Mouse (Mus musculus) midbrain, embryonic 13.5 days (tissue): ENCODE measurements around the gene Sema3g. TPM values are rescaled to one million over a fixed set of nuclear protein-coding genes. Genes with fewer than 3 reads are reported as not detected.

ENCODE experiments used
- ATAC-seq: fragments of 200-750 bp; cut with Nextera tagmentation; 2 replicates; pipeline ENCODE4 v1.8.0; 2017; ENCODE audit warnings: mild to moderate bottlenecking, moderate TSS enrichment, moderate library complexity
- H3K27ac ChIP-seq: fragments of 300-500 bp; sonication (generic); 2 replicates; pipeline ENCODE4 v1.5.1; 2015; ENCODE audit warnings: inconsistent platforms, mild to moderate bottlenecking, moderate library complexity
- H3K27me3 ChIP-seq: fragments of 300-500 bp; sonication (generic); 2 replicates; pipeline ENCODE4 v1.6.1; 2015; ENCODE audit warnings: mild to moderate bottlenecking, inconsistent platforms
- H3K36me3 ChIP-seq: fragments of 300-500 bp; sonication (generic); 2 replicates; pipeline ENCODE4 v1.6.1; 2015; ENCODE audit warnings: mild to moderate bottlenecking, inconsistent platforms
- H3K4me1 ChIP-seq: fragments of 300-500 bp; sonication (generic); replicated peaks from 2 replicates; pipeline ENCODE4 v1.6.1; 2015; ENCODE audit warnings: inconsistent platforms
- H3K4me2 ChIP-seq: fragments of 300-500 bp; sonication (generic); replicated peaks from 2 replicates; pipeline ENCODE4 v1.6.1; 2015; ENCODE audit warnings: moderate library complexity, mild to moderate bottlenecking, inconsistent platforms
- H3K4me3 ChIP-seq: fragments of 300-500 bp; sonication (generic); replicated peaks from 2 replicates; pipeline ENCODE4 v1.5.1; 2015; ENCODE audit warnings: mild to moderate bottlenecking, inconsistent platforms
- H3K9ac ChIP-seq: fragments of 300-500 bp; sonication (generic); replicated peaks from 2 replicates; pipeline ENCODE4 v1.6.1; 2015; ENCODE audit warnings: mild to moderate bottlenecking, inconsistent platforms
- H3K9me3 ChIP-seq: fragments of 300-500 bp; sonication (generic); 2 replicates; pipeline ENCODE4 v1.6.1; 2016; ENCODE audit warnings: mild to moderate bottlenecking, inconsistent platforms
- WGBS: fragments of 180-500 bp; shearing (Covaris S2); methylation state at CpG from one replicate; pipeline ENCODE4 v1.1.7; 2015; 5-methylcytosine and 5-hydroxymethylcytosine counted together
- polyA plus RNA-seq: library from polyadenylated mRNA; unstranded; fragments of >200 nt; fragmentation: Nextera tagmentation; extraction: Ambion mirVana; gene quantifications from 2 replicates; pipeline ENCODE4 v1.2.1, GENCODE M21; 2015

Sema3g gene
- polyA plus RNA-seq, 1 experiment from 2014 or later: 0.83 TPM

DNA sequence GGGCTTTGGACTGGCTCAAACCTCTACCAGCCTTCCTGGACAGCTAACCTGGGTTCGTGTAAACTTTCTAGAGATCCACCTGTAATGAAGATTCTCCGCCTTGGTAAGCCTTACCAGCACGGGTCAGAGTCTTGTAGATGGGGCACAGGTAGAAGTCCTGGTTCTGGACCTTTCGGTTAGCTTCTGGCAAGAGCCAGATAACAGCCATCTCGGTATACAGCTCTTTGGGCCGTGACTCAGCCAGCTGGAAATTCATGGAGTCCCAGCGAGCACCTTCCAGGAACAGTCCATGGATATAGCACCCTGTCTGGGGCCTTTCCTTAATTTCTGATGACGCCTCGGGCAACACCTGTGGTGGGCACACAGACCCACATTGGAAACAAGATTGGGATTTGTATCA lies 43.3 kb downstream of the Sema3g start:
- no peak for ATAC-seq
- Histone ChIP-seq H3K36me3 (peaks cover 76% of the 10 kb centered on the region), H3K4me3 (no peak overlapping the region), H3K4me2 (no peak overlapping the region), H3K27me3 (no peaks in the 10 kb centered on the region), H3K9me3 (no peaks in the 10 kb centered on the region), H3K27ac (no peak overlapping the region), H3K9ac (no peak overlapping the region), H3K4me1 (no peaks in the 10 kb centered on the region)
- 95% methylated on average over 9 of the region's 9 CpGs for WGBS

DNA sequence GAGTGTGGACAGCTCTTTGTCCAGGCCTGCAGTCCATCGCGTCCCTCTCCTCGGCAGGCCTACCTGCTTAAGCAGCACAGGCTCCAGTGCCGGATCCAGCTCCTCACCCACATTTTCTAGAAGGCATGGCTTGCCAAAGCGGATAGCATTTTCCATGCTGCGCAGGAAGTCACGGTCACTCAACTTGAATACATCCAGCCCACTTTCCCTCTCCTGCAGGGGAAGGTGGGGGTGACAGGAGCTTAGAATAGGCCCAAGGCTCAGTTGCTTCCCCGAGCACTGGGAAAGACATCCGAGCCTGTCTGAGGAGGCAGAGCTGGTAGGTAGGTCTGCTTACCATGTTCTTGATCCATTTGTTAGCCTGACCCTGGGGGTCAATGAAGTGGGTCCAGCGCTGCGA lies 50.0 kb downstream of the Sema3g start:
- peaks cover 9% of the 10 kb centered on the region for H3K36me3 ChIP-seq
- H3K9me3 ChIP-seq: no peaks in the 10 kb centered on the region
- ATAC-seq: no peak
- no peak overlapping the region for H3K9ac ChIP-seq
- H3K4me2 ChIP-seq: no peak overlapping the region
- H3K4me3 ChIP-seq: no peak overlapping the region
- H3K4me1 ChIP-seq: peaks cover 29% of the 10 kb centered on the region
- peak overlapping the region; percentile 83 for H3K27ac ChIP-seq
- 88% methylated on average over 11 of the region's 11 CpGs for WGBS
- H3K27me3 ChIP-seq: no peaks in the 10 kb centered on the region

DNA sequence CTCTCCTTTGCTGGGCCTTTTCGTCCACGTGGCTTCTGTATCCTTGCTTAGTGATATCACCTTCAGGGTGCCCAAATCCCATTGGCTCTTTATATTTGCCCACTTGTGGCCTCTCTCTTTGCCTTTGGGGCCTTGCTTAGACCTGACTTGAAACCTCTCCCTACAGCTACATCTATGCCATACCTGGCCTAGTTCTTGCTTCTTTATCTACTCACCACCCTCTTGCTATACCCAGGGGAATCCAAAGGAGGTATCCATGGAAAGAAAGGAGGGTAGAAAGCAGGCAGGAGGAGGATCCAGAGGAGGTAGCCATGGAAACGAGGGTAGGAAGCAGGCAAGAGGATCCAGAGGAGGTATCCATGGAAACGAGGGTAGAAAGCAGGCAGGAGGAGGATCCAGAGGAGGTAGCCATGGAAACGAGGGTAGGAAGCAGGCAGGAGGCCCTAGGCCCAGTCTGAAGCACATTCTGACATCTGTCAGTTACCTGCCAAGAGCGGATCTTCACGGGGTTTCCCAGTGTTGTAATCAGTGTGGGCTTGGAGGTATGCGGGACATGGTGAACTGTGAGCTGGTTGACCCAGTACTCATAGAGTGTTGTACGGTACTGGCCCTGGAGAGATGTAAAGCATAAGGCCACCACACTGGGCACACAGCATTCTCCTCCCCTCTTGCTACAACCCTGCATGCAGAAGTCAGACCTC lies 50.8 kb downstream of the Sema3g start:
- H3K27me3 ChIP-seq: no peaks in the 10 kb centered on the region
- H3K27ac ChIP-seq: peak overlapping the region; percentile 83
- H3K9ac ChIP-seq: no peak overlapping the region
- H3K4me3 ChIP-seq: peak overlapping the region; percentile 27
- peak overlapping the region; percentile 50 for H3K4me2 ChIP-seq
- WGBS: 19% methylated on average over 9 of the region's 9 CpGs
- no peaks in the 10 kb centered on the region for H3K9me3 ChIP-seq
- peak; percentile 73 for ATAC-seq
- H3K36me3 ChIP-seq: peaks cover 2% of the 10 kb centered on the region; the same call in 1 of the 2 replicates
- H3K4me1 ChIP-seq: peaks cover 29% of the 10 kb centered on the region

DNA sequence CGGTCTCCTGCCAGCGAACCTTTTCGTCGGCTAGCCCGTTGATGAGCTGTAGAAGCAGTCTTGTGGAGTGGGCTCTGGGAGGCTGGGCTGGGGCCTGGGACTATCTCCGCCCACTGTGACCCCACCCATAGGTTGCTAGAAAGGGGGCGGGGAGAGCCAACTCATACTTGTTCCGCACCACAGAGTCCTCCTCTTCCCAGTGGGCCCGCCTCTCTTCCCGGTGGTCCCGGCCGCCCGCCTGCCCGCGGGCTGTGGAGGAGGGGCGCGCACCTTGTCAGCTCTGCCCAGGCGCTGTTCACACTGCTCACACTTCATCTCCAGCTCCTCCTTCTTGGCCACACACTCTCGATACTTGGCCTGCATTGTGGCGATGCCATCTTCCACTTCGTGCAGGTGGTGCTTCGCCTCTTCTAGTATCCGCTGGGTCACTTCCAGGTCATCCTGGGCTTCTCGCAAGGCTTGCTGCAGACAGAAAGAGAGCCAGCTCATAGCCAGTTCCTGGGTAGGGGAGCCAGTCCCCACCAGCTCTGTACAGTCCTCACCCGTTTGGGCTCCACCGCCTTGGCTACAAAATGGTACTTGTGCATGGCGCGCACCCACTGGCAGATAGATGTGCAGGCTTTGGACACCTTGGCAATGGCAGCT lies 51.9 kb downstream of the Sema3g start:
- H3K4me3 ChIP-seq: peak overlapping the region; percentile 27
- no peaks in the 10 kb centered on the region for H3K9me3 ChIP-seq
- peaks cover 29% of the 10 kb centered on the region for H3K4me1 ChIP-seq
- no peaks in the 10 kb centered on the region; the same call in 1 of the 2 replicates for H3K36me3 ChIP-seq
- peak overlapping the region; percentile 30 for H3K9ac ChIP-seq
- peak; percentile 57 for ATAC-seq
- H3K27ac ChIP-seq: peak overlapping the region; percentile 83
- peak overlapping the region; percentile 50 for H3K4me2 ChIP-seq
- H3K27me3 ChIP-seq: no peaks in the 10 kb centered on the region
- WGBS: 14% methylated on average over 28 of the region's 28 CpGs

DNA sequence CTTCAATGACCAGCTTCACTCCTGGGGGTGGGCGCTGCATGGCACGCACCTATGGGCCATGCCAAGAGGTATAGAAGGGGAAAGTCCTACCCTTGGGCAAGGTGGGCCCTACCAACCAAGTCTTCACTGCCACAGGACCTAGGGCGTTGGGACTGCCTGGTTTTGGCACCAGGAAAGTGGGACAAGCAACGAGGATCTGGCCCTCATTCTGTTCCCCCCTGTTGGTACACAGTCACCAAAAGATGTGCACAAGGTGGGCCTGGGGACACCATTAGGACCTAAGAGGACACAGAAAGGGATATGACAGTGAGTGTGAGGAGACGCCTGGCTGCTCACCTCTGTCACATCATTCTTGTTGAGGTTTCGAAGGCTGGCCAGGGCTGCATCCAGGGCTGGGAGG lies 53.5 kb downstream of the Sema3g start:
- WGBS: 88% methylated on average over 6 of the region's 6 CpGs
- no peak overlapping the region for H3K27ac ChIP-seq
- no peak overlapping the region for H3K9ac ChIP-seq
- no peaks in the 10 kb centered on the region for H3K36me3 ChIP-seq
- no peak overlapping the region for H3K4me3 ChIP-seq
- no peaks in the 10 kb centered on the region for H3K27me3 ChIP-seq
- peaks cover 29% of the 10 kb centered on the region for H3K4me1 ChIP-seq
- ATAC-seq: no peak
- H3K9me3 ChIP-seq: no peaks in the 10 kb centered on the region
- H3K4me2 ChIP-seq: no peak overlapping the region

DNA sequence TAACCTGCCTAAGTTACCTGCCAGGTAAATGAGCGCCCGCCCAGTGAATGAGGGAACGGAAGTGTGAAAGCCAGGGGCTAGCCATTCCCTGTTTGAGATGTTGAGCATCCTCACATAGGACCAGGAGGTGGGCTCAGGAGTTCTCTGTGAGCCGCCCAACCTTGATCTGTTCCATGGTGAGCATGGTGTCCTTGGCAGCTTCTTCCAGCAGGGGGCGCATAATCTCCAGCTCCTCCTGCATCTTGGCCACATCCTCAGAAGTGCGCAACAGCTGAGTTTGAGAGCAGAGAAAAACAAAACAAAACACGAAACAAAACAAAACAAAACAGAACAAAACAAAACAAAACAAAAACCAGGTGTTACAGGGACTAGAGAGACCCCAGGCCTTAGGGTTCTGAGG lies 54.5 kb downstream of the Sema3g start:
- Histone ChIP-seq H3K4me1 (peaks cover 29% of the 10 kb centered on the region), H3K27me3 (no peaks in the 10 kb centered on the region), H3K4me2 (no peak overlapping the region), H3K9me3 (no peaks in the 10 kb centered on the region), H3K9ac (no peak overlapping the region), H3K36me3 (no peaks in the 10 kb centered on the region), H3K4me3 (no peak overlapping the region), H3K27ac (no peak overlapping the region)
- 29% methylated on average over 7 of the region's 7 CpGs for WGBS
- ATAC-seq: 0 out of 2 replicates have a peak, but pooled peaks have one; percentile 7

Other genes with a start within 250 kb of the Sema3g start
- 58.5 and 60.1 TPM in 2 replicates for gene Glt8d1, start 216.5 kb upstream of the Sema3g start, polyA plus RNA-seq
- 293 and 296 TPM in 2 replicates for gene Spcs1, start 216.2 kb upstream of the Sema3g start, polyA plus RNA-seq
- gene Pbrm1, start 198.7 kb upstream of the Sema3g start, polyA plus RNA-seq: 175 and 181 TPM in 2 replicates
- gene Gnl3, start 198.7 kb upstream of the Sema3g start, polyA plus RNA-seq: 54.6 and 57.1 TPM in 2 replicates
- gene Smim4, start 88.9 kb upstream of the Sema3g start, polyA plus RNA-seq: 75.8 and 78.8 TPM in 2 replicates
- gene Nt5dc2, start 86.8 kb upstream of the Sema3g start, polyA plus RNA-seq: 280 and 317 TPM in 2 replicates
- 19.8 and 23.2 TPM in 2 replicates for gene Stab1, start 49.2 kb upstream of the Sema3g start, polyA plus RNA-seq
- 1.1 and 1.9 TPM in 2 replicates for gene Tnnc1, start 9.5 kb upstream of the Sema3g start, polyA plus RNA-seq
- 354 and 385 TPM in 2 replicates for gene Nisch, start 914 bp upstream of the Sema3g start, polyA plus RNA-seq
- gene Phf7, start 33.5 kb downstream of the Sema3g start, polyA plus RNA-seq: 12.7 and 13.2 TPM in 2 replicates
- gene Bap1, start 33.6 kb downstream of the Sema3g start, polyA plus RNA-seq: 127 and 133 TPM in 2 replicates
- 5.0 and 5.3 TPM in 2 replicates for gene Dnah1, start 106.0 kb downstream of the Sema3g start, polyA plus RNA-seq
- gene Capn7, start 118.8 kb downstream of the Sema3g start, polyA plus RNA-seq: 66.3 and 69.7 TPM in 2 replicates
- gene Sh3bp5, start 218.2 kb downstream of the Sema3g start, polyA plus RNA-seq: 111 and 116 TPM in 2 replicates